Mouse (Mus musculus) forebrain, embryonic 11.5 days (tissue): ENCODE measurements at regions not wholly inside any gene's neighbourhood (a gene's known extent, or its start where the extent isn't known, plus 50 kb on each side); places are given as distances from the start of the nearest gene placed in this dataset.

ENCODE experiments used
- ATAC-seq: fragments of 200-750 bp; cut with Nextera tagmentation; replicated peaks from 2 replicates; pipeline ENCODE4 v1.8.0; 2017; ENCODE audit warnings: moderate TSS enrichment; ENCODE audit not compliant: low FRiP score
- DNase-seq: peaks from one replicate; pipeline ENCODE4 v3.0.0-alpha.2; 2017; ENCODE audit warnings: low spot score
- H3K27ac ChIP-seq: fragments of 300-500 bp; sonication (generic); 2 replicates; pipeline ENCODE4 v1.5.1; 2014; ENCODE audit warnings: low read depth, low read length
- H3K27me3 ChIP-seq: fragments of 300-500 bp; sonication (generic); 2 replicates; pipeline ENCODE4 v1.6.1; 2014; ENCODE audit warnings: mild to moderate bottlenecking, low read length, mixed read lengths; ENCODE audit not compliant: control insufficient read depth, insufficient read depth
- H3K36me3 ChIP-seq: fragments of 300-500 bp; sonication (generic); 2 replicates; pipeline ENCODE4 v1.6.1; 2014; ENCODE audit warnings: mild to moderate bottlenecking, low read length, moderate library complexity, mixed read lengths; ENCODE audit not compliant: control insufficient read depth, insufficient read depth
- H3K4me1 ChIP-seq: fragments of 300-500 bp; sonication (generic); replicated peaks from 2 replicates; pipeline ENCODE4 v1.6.1; 2014; ENCODE audit warnings: low read length, mixed read lengths; ENCODE audit not compliant: control insufficient read depth, insufficient read depth
- H3K4me2 ChIP-seq: fragments of 300-500 bp; sonication (generic); 2 replicates; pipeline ENCODE4 v1.6.1; 2014; ENCODE audit warnings: low read depth, mild to moderate bottlenecking, low read length, moderate library complexity, mixed read lengths; ENCODE audit not compliant: severe bottlenecking
- H3K4me3 ChIP-seq: fragments of 300-500 bp; sonication (generic); 2 replicates; pipeline ENCODE4 v1.5.1; 2014; ENCODE audit warnings: low read depth, low read length
- H3K9ac ChIP-seq: fragments of 300-500 bp; sonication (generic); 2 replicates; pipeline ENCODE4 v1.6.1; 2014; ENCODE audit warnings: low read length
- H3K9me3 ChIP-seq: fragments of 300-500 bp; sonication (generic); 2 replicates; pipeline ENCODE4 v1.6.1; 2016; ENCODE audit warnings: low read length, mixed read lengths; ENCODE audit not compliant: control insufficient read depth
- WGBS: fragments of 180-500 bp; shearing (Covaris S2); extraction: QIAGEN DNeasy Blood & Tissue Kit; methylation state at CpG from one replicate; pipeline ENCODE4 v1.1.7; 2014; 5-methylcytosine and 5-hydroxymethylcytosine counted together

DNA sequence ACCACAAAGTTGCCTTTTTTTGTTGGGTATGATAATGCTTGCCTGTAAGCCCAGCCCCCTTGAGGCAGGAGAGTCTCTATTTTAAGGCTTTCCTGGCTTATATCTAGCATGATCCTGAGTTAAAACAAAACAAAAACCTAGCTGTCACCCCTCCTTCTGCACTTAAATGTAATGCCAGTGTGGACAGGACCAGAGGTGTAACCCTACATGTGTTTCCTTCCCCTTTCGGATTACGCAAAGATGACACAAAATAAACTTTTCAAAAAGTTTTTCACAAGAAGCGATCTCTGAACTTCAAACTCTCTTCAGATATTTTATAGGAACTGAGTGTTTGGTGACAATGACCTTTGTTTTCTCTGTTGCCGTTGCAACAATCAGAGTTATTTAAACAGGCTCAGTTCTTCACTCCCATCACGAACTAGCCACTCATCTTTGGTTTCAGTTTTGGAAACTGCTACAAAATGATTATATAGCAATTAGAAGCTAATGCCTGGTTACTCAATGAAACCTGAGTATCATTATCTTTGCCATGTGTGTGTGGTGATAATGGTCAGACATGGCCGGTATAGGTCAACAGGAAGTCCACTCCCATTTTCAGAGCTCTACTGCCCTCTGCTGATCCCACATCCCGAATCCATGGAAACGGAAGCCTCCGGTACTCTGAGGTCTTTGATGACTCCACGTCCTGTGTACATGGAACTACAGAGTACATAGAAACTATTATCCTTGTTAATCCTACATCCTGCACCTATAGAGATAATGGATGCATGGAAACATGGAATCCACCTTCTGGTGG, 282.6 kb downstream of the Ankrd50 start:
- H3K9ac ChIP-seq: no peak overlapping the region
- DNase-seq (no peak), ATAC-seq (no peak)
- no peaks in the 10 kb centered on the region for H3K4me1 ChIP-seq
- H3K36me3 ChIP-seq: no peaks in the 10 kb centered on the region
- no peak overlapping the region for H3K4me2 ChIP-seq
- H3K27me3 ChIP-seq: no peaks in the 10 kb centered on the region
- no peak overlapping the region for H3K4me3 ChIP-seq
- no peak overlapping the region for H3K27ac ChIP-seq
- WGBS: 77% methylated on average over 10 of the region's 10 CpGs
- no peaks in the 10 kb centered on the region for H3K9me3 ChIP-seq

DNA sequence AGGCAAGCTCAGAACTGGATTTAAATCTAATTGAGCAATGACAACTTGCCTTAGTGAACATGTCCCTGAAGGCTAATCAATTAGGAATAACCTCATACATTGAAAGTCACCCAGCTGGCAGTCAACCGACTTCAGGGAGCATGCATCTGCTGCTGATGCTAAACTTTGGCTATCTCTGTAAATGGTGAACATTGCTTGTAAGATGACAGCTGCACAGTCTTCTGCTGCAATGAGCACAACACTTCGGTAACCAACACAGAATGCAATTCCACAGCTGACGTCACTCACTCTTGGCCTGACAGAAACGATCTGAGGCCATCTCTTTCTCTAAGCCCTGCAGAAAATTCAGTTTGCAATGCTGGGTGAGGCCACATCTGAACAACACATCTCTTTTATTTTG, 290.6 kb downstream of the Ankrd50 start:
- WGBS: 77% methylated on average over 4 of the region's 4 CpGs
- no peak overlapping the region for H3K4me3 ChIP-seq
- ATAC-seq: no peak
- no peaks in the 10 kb centered on the region for H3K4me1 ChIP-seq
- H3K9ac ChIP-seq: no peak overlapping the region
- no peak overlapping the region for H3K4me2 ChIP-seq
- no peaks in the 10 kb centered on the region for H3K9me3 ChIP-seq
- no peaks in the 10 kb centered on the region for H3K27me3 ChIP-seq
- H3K27ac ChIP-seq: no peak overlapping the region
- no peak for DNase-seq
- no peaks in the 10 kb centered on the region for H3K36me3 ChIP-seq

DNA sequence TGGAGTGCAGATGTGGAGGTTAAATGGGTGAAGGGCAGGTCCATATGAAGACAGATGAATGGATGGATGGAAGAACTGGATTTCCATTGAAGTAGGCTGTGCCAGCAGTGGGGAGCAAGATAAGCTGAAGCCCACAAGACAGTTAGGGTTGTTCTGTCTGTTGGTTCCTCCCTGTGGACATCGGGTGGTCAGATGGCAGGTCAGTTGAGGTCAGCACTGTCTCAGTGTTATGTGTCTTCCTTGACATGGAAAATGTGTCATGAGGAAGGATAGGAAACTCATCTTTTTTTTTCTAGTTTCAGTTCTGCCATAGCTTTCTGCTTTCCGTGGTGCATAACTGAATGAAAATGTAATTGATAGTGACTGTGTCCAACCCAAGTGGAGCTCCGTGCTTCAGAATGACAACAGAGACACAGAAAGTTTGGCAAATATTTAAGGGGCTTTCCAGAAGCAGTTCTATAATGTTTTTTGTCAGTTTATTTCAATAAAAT, 297.2 kb downstream of the Ankrd50 start:
- DNase-seq (no peak), ATAC-seq (no peak)
- Histone ChIP-seq H3K36me3 (no peaks in the 10 kb centered on the region), H3K27me3 (no peaks in the 10 kb centered on the region), H3K4me2 (no peak overlapping the region), H3K4me1 (no peaks in the 10 kb centered on the region), H3K27ac (no peak overlapping the region), H3K9ac (no peak overlapping the region), H3K4me3 (no peak overlapping the region), H3K9me3 (no peaks in the 10 kb centered on the region)
- WGBS: 91% methylated on average over 3 of the region's 3 CpGs

DNA sequence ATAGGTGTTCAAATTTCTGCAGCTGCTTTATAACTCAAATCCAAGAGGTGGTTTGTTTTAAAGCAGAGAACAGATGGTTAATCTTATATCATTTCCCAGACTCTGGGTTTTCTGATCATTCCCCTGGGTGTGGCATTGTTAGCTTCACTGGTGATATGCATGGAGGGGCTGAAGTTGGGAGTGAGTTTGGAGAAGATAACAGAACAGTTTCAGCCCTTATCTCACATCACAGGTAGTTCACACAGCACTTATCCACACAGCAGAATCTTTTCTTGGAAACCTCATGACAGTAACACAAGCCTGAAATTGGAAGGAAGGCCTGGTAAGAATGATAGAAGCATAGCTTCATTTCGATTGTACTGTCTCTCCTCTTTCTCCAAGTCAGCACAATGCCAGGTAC, 298.1 kb downstream of the Ankrd50 start:
- no peak for ATAC-seq
- Histone ChIP-seq H3K4me3 (no peak overlapping the region), H3K9ac (no peak overlapping the region), H3K9me3 (no peaks in the 10 kb centered on the region), H3K4me1 (no peaks in the 10 kb centered on the region), H3K27me3 (no peaks in the 10 kb centered on the region), H3K27ac (no peak overlapping the region), H3K4me2 (no peak overlapping the region), H3K36me3 (no peaks in the 10 kb centered on the region)
- 76% methylated on average over 1 of the region's 1 CpGs for WGBS
- DNase-seq: no peak

DNA sequence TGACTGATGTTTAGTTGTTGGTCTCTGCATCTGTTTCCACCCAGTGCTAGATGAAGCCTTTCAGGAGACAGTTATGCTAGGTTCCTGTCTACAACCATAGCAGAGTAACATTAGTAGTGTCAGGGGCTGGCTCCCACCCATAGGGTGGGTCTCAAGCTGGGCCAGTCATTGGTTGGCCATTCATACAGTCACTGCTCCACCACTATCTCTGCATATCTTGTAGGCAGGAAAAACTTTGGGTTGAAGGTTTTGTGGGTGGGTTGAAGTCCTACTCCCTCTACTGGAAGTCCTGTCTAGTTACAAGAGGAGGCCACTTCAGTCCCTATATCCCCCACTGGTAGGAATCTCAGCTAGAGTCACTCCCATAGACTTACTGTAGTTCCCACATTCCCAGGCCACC, 306.3 kb downstream of the Ankrd50 start:
- DNase-seq (no peak), ATAC-seq (no peak)
- no peaks in the 10 kb centered on the region for H3K36me3 ChIP-seq
- no peaks in the 10 kb centered on the region for H3K9me3 ChIP-seq
- no peak overlapping the region for H3K9ac ChIP-seq
- no peak overlapping the region for H3K4me2 ChIP-seq
- H3K27ac ChIP-seq: no peak overlapping the region
- H3K4me1 ChIP-seq: no peaks in the 10 kb centered on the region
- H3K4me3 ChIP-seq: no peak overlapping the region
- no peaks in the 10 kb centered on the region for H3K27me3 ChIP-seq

DNA sequence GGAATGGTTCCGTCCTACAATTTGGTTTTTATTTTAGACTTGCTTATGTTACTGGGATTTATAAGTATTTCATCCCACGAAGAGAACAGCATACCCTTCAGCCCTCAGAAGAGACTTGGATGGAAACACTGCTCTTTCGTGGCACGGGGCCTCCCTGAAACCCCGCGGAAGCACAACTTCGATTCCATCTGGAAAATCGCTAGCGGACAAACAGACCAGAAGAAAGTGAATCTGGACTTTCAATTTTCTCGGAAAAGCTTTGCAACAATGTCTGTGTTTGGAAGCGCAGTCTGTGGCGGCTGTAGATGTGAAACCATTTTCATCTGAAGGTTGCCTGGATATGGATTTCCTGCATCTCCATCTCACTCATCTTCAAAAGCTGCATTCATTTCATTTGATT, 308.7 kb downstream of the Ankrd50 start:
- WGBS: 90% methylated on average over 12 of the region's 12 CpGs
- Histone ChIP-seq H3K9me3 (no peaks in the 10 kb centered on the region), H3K9ac (no peak overlapping the region), H3K27ac (no peak overlapping the region), H3K27me3 (no peaks in the 10 kb centered on the region), H3K4me1 (no peaks in the 10 kb centered on the region), H3K4me2 (no peak overlapping the region), H3K4me3 (no peak overlapping the region), H3K36me3 (no peaks in the 10 kb centered on the region)
- DNase-seq (no peak), ATAC-seq (no peak)

DNA sequence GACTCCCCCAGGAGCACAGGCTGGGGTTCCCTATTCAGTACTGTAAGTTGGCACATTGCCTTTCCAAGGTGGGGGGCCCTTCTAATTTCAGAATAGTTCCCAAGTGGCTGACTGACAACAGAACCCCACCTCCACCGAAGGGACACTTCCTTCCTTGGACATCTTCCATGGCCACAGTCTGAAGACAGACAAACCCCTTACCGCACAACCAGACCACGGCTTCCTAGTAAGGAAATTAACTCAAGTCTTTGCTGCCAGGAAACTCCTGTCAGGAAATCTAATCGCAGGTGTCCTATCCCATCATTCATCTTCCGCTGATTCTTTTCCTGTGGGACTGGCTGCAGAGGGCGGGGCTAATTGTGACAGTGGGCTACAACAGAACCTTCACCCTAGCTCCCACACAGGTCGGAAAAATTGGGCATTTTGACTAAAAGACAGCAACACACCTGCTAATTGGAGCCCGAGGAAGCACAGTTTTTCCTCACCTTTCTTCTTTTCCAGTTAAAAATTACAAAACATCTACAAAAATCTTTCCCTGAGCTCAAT, 309.8 kb downstream of the Ankrd50 start:
- WGBS: 84% methylated on average over 8 of the region's 8 CpGs
- H3K36me3 ChIP-seq: no peaks in the 10 kb centered on the region

DNA sequence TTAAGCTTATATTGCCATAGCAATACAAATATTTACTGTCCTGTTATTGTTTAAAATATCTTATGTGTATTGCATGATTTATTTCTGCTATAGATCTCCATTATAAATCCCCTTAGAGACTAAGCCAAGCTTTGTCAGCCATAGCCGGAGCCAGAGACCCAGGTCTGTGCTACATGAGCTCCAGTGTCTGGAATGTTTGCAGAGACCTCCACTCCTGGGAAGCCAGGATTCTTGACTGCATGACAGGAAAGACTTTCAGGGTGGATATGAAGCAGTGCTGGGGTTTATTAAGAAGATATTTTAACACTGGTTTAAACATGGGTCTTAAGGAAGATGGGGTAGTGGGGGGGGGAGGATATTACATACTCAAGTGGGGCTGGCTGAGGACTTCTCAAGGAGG, 332.2 kb downstream of the Ankrd50 start:
- no peak for DNase-seq

More for the DNA sequence above, 309.8 kb downstream of the Ankrd50 start:
- no peaks in the 10 kb centered on the region for H3K4me1 ChIP-seq
- no peak overlapping the region for H3K4me3 ChIP-seq
- DNase-seq: no peak
- no peaks in the 10 kb centered on the region for H3K9me3 ChIP-seq
- H3K9ac ChIP-seq: no peak overlapping the region
- H3K27me3 ChIP-seq: no peaks in the 10 kb centered on the region
- no peak overlapping the region for H3K27ac ChIP-seq
- H3K4me2 ChIP-seq: no peak overlapping the region
- no peak for ATAC-seq

DNA sequence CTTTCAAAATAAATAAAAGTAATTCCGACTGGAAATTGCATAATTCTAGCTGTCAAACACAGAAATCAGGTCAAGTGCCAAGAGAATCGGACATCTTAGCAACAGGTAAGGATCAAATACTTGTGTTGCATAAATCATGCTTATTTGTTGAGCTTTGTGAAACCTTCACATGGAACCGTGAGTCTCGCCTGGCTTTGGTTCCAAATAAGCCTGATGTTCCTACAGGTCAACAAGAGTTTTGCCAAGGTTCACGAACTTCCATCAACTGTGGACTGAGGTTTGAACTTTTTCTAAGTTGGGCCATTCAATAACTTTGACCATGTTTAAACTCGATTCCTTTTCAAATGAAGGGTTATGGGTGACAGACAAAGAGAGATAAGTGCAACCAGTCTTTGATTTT, 332.8 kb downstream of the Ankrd50 start:
- Histone ChIP-seq H3K9ac (no peak overlapping the region), H3K4me3 (no peak overlapping the region), H3K4me2 (no peak overlapping the region), H3K36me3 (no peaks in the 10 kb centered on the region), H3K9me3 (no peaks in the 10 kb centered on the region), H3K27me3 (no peaks in the 10 kb centered on the region), H3K4me1 (no peaks in the 10 kb centered on the region), H3K27ac (no peak overlapping the region)
- DNase-seq: no peak
- no peak for ATAC-seq
- WGBS: 92% methylated on average over 6 of the region's 6 CpGs

More for the DNA sequence above, 332.2 kb downstream of the Ankrd50 start:
- Histone ChIP-seq H3K9ac (no peak overlapping the region), H3K27me3 (no peaks in the 10 kb centered on the region), H3K4me1 (no peaks in the 10 kb centered on the region), H3K9me3 (no peaks in the 10 kb centered on the region), H3K4me3 (no peak overlapping the region), H3K4me2 (no peak overlapping the region), H3K27ac (no peak overlapping the region), H3K36me3 (no peaks in the 10 kb centered on the region)
- no peak for ATAC-seq
- 95% methylated on average over 1 of the region's 1 CpGs for WGBS
